In genomic region chr13:28814127-28814526, GRCm38 (mm10) we compare ENCODE assay signal across 21 mouse cellular contexts.
DNase-seq lines count a peak whose midpoint lies in the region; ATAC-seq and TF ChIP-seq lines count a peak whose summit lies in the region.
"Had no signal": no experiment of that assay in that cellular context is flagged by ENCODE, and none has a peak within 500 bp of the region (broad histone marks: within the 10 kb centered on the region; RNA-seq: fewer than 3 reads in every experiment).

No protein-coding gene starts in this region.

- no peak overlapping the region for H3K27ac ChIP-seq in lung, embryonic 16.5 days (ENCODE audit: low read length)
- no peak overlapping the region for H3K27ac ChIP-seq in liver, embryonic 15.5 days (replicated peaks)
- H3K27ac ChIP-seq in left cerebral cortex, adult 2 months, result no peak overlapping the region
- H3K27ac ChIP-seq: embryonic facial prominence, embryonic 10.5 days; heart, embryonic 13.5 days; hindbrain, embryonic 12.5 days; kidney, postnatal 0 days; neural tube, embryonic 15.5 days had no signal

- no peak overlapping the region for H3K4me2 ChIP-seq in lung, embryonic 16.5 days (ENCODE audit: low read depth, low read length)
- H3K4me2 ChIP-seq in liver, embryonic 15.5 days, result no peak overlapping the region
- H3K4me2 ChIP-seq: heart, embryonic 13.5 days; hindbrain, embryonic 12.5 days; neural tube, embryonic 15.5 days had no signal

- intact Hi-C loops in left cerebral cortex, adult 2 months (cut with DNase I), result no loop called here

- 0 out of 2 replicates have a peak, but pooled peaks have one; percentile 18 for ATAC-seq in lung, embryonic 16.5 days (ENCODE audit: low read depth)
- ATAC-seq in liver, embryonic 15.5 days (ENCODE audit: insufficient read depth), result peak; percentile 78
- ATAC-seq: activated CD4-positive, CD25-positive, alpha-beta regulatory T cell, adult 4 months; forebrain, postnatal 0 days had no signal

- H3K9ac ChIP-seq in lung, embryonic 16.5 days (ENCODE audit: low read length), result no peak overlapping the region
- no peak overlapping the region for H3K9ac ChIP-seq in liver, embryonic 15.5 days
- H3K9ac ChIP-seq: forebrain, postnatal 0 days; heart, embryonic 13.5 days; hindbrain, embryonic 12.5 days; neural tube, embryonic 15.5 days had no signal

- WGBS in lung, embryonic 16.5 days, result 52% methylated on average over 4 of the region's 4 CpGs
- 42% methylated on average over 4 of the region's 4 CpGs for WGBS in liver, embryonic 15.5 days (ENCODE audit: insufficient replicate concordance)

- DNase-seq in lung, postnatal 14 days, result no peak
- peak; percentile 12 for DNase-seq in adipocyte (ENCODE audit: low spot score)
- peak; percentile 10 for DNase-seq in liver
- no peak for DNase-seq in left cerebral cortex, adult 2 months (ENCODE audit: extremely low spot score in 1 of 2, low spot score in 2 of 2)
- no peak for DNase-seq in adrenal gland, postnatal 25 days
- DNase-seq: adrenal gland, postnatal 10 days; cerebellum, adult 8-10 months; forebrain, postnatal 0 days; gastrocnemius, postnatal 14 days; heart, adult 18-20 months; heart, postnatal 14 days; kidney, adult 2 months; lung, adult 2 months had no signal

- H3K36me3 ChIP-seq in lung, embryonic 16.5 days (ENCODE audit: control insufficient read depth, insufficient read depth, low read length), result no peaks in the 10 kb centered on the region
- no peaks in the 10 kb centered on the region for H3K36me3 ChIP-seq in liver, embryonic 15.5 days (replicated peaks)
- H3K36me3 ChIP-seq: embryonic facial prominence, embryonic 10.5 days; heart, embryonic 13.5 days; hindbrain, embryonic 12.5 days; neural tube, embryonic 15.5 days had no signal

- no peak for TF ChIP-seq CTCF in left cerebral cortex, adult 2 months (IDR thresholded peaks at IDR 0.05)

- H3K4me1 ChIP-seq in lung, embryonic 16.5 days (replicated peaks; ENCODE audit: control insufficient read depth, insufficient read depth, low read length), result peaks cover 19% of the 10 kb centered on the region
- peaks cover 5% of the 10 kb centered on the region; the same call in 1 of the 2 replicates for H3K4me1 ChIP-seq in liver, embryonic 15.5 days (replicated peaks)

- no peaks in the 10 kb centered on the region for H3K9me3 ChIP-seq in lung, embryonic 16.5 days (ENCODE audit: control insufficient read depth, low read length)
- H3K9me3 ChIP-seq in liver, embryonic 15.5 days (replicated peaks), result no peaks in the 10 kb centered on the region
- H3K9me3 ChIP-seq: embryonic facial prominence, embryonic 10.5 days; heart, embryonic 13.5 days; hindbrain, embryonic 12.5 days; neural tube, embryonic 15.5 days had no signal

- H3K4me3 ChIP-seq in lung, embryonic 16.5 days (ENCODE audit: low read length), result no peak overlapping the region
- no peak overlapping the region for H3K4me3 ChIP-seq in liver, embryonic 15.5 days (replicated peaks)
- no peak overlapping the region for H3K4me3 ChIP-seq in left cerebral cortex, adult 2 months
- H3K4me3 ChIP-seq: embryonic facial prominence, embryonic 10.5 days; heart, embryonic 13.5 days; hindbrain, embryonic 12.5 days; neural tube, embryonic 15.5 days had no signal

- no peaks in the 10 kb centered on the region for H3K27me3 ChIP-seq in lung, embryonic 16.5 days (ENCODE audit: control insufficient read depth, insufficient read depth, low read depth, low read length)
- H3K27me3 ChIP-seq in liver, embryonic 15.5 days, result peaks cover 4% of the 10 kb centered on the region; the same call in 1 of the 2 replicates
- H3K27me3 ChIP-seq: heart, embryonic 13.5 days; hindbrain, embryonic 12.5 days; neural tube, embryonic 15.5 days had no signal

Comparison
In these comparisons a context has a peak if more than half of its experiments do, and no peak if none do; other contexts are left out.
1. DNase-seq: peak in adipocyte (single experiment) and liver (single experiment); none in lung, postnatal 14 days (single experiment), left cerebral cortex, adult 2 months (0 of 2) and adrenal gland, postnatal 25 days (single experiment).